22 mouse cellular contexts compared by ENCODE assay signal in genomic region chr12:80034100-80034499, GRCm38 (mm10).
DNase-seq lines count a peak whose midpoint lies in the region; ATAC-seq lines count a peak whose summit lies in the region.
"Had no signal": no experiment of that assay in that cellular context is flagged by ENCODE, and none has a peak within 500 bp of the region (broad histone marks: within the 10 kb centered on the region; RNA-seq: fewer than 3 reads in every experiment).

No protein-coding gene starts in this region.

- H3K4me3 ChIP-seq in forebrain, embryonic 10.5 days = no peak overlapping the region
- no peak overlapping the region for H3K4me3 ChIP-seq in forebrain, embryonic 14.5 days (ENCODE audit: low read depth, low read length)
- H3K4me3 ChIP-seq in hindbrain, embryonic 10.5 days = no peak overlapping the region
- no peak overlapping the region for H3K4me3 ChIP-seq in hindbrain, embryonic 16.5 days (ENCODE audit: low read length)
- H3K4me3 ChIP-seq: embryonic facial prominence, embryonic 10.5 days; forebrain, embryonic 15.5 days; heart, embryonic 15.5 days; hindbrain, embryonic 15.5 days had no signal

- H3K36me3 ChIP-seq in forebrain, embryonic 10.5 days (replicated peaks) = no peaks in the 10 kb centered on the region
- H3K36me3 ChIP-seq in forebrain, embryonic 14.5 days (ENCODE audit: control insufficient read depth, insufficient read depth, low read length) = no peaks in the 10 kb centered on the region
- no peaks in the 10 kb centered on the region for H3K36me3 ChIP-seq in hindbrain, embryonic 10.5 days
- no peaks in the 10 kb centered on the region for H3K36me3 ChIP-seq in hindbrain, embryonic 16.5 days (ENCODE audit: control insufficient read depth, insufficient read depth, low read length)
- H3K36me3 ChIP-seq: embryonic facial prominence, embryonic 10.5 days; forebrain, embryonic 15.5 days; G1E; heart, embryonic 15.5 days; hindbrain, embryonic 15.5 days had no signal

- peak overlapping the region; percentile 71 for H3K27ac ChIP-seq in forebrain, embryonic 10.5 days
- H3K27ac ChIP-seq in forebrain, embryonic 14.5 days (ENCODE audit: low read depth, low read length) = no peak overlapping the region
- peak overlapping the region; percentile 71; the same call in 1 of the 2 replicates for H3K27ac ChIP-seq in hindbrain, embryonic 10.5 days
- H3K27ac ChIP-seq in hindbrain, embryonic 16.5 days (ENCODE audit: low read depth, low read length) = no peak overlapping the region
- H3K27ac ChIP-seq: forebrain, embryonic 15.5 days; hindbrain, embryonic 15.5 days had no signal

- no peak overlapping the region for H3K4me2 ChIP-seq in forebrain, embryonic 14.5 days (ENCODE audit: low read length)
- H3K4me2 ChIP-seq in hindbrain, embryonic 16.5 days (ENCODE audit: low read length) = no peak overlapping the region
- H3K4me2 ChIP-seq: forebrain, embryonic 15.5 days; heart, embryonic 11.5 days; heart, embryonic 15.5 days; hindbrain, embryonic 15.5 days had no signal

- WGBS in forebrain, embryonic 10.5 days = 92% methylated on average over 5 of the region's 5 CpGs
- 91% methylated on average over 5 of the region's 5 CpGs for WGBS in forebrain, embryonic 14.5 days
- WGBS in hindbrain, embryonic 10.5 days = 91% methylated on average over 5 of the region's 5 CpGs
- WGBS in hindbrain, embryonic 16.5 days = 83% methylated on average over 5 of the region's 5 CpGs

- H3K27me3 ChIP-seq in forebrain, embryonic 10.5 days (ENCODE audit: poor library complexity, severe bottlenecking) = no peaks in the 10 kb centered on the region
- H3K27me3 ChIP-seq in forebrain, embryonic 14.5 days (replicated peaks; ENCODE audit: control insufficient read depth, insufficient read depth, low read length) = no peaks in the 10 kb centered on the region
- peaks cover 4% of the 10 kb centered on the region; the same call in 1 of the 2 replicates for H3K27me3 ChIP-seq in hindbrain, embryonic 10.5 days (ENCODE audit: insufficient read depth, poor library complexity, severe bottlenecking)
- no peaks in the 10 kb centered on the region for H3K27me3 ChIP-seq in hindbrain, embryonic 16.5 days (replicated peaks; ENCODE audit: control insufficient read depth, insufficient read depth, low read length)
- H3K27me3 ChIP-seq: forebrain, embryonic 15.5 days; heart, embryonic 15.5 days; hindbrain, embryonic 15.5 days had no signal

- peak; percentile 9 for DNase-seq in cerebellum, adult 11-12 months
- no peak for DNase-seq in cerebellum, adult 18-20 months
- no peak for DNase-seq in forebrain, embryonic 10.5 days (ENCODE audit: extremely low spot score, low spot score)
- no peak for DNase-seq in forebrain, embryonic 14.5 days (ENCODE audit: low spot score)
- DNase-seq in hindbrain, embryonic 10.5 days (ENCODE audit: low spot score) = no peak
- DNase-seq in right cerebral cortex, postnatal 10 days (ENCODE audit: low spot score in 2 of 2) = peak; percentile 51 to 53
- no peak for DNase-seq in right cerebral cortex, postnatal 14 days
- DNase-seq: adrenal gland, adult 8-10 months; adrenal gland, postnatal 36 days; B cell, adult 2 months; cerebellum, postnatal 25 days; gastrocnemius, postnatal 36 days; heart, adult 18-20 months had no signal

- H3K4me1 ChIP-seq in forebrain, embryonic 10.5 days = peaks cover 20% of the 10 kb centered on the region
- H3K4me1 ChIP-seq in forebrain, embryonic 14.5 days (ENCODE audit: control insufficient read depth, insufficient read depth, low read length) = no peaks in the 10 kb centered on the region
- peaks cover 25% of the 10 kb centered on the region for H3K4me1 ChIP-seq in hindbrain, embryonic 10.5 days (replicated peaks)
- no peaks in the 10 kb centered on the region for H3K4me1 ChIP-seq in hindbrain, embryonic 16.5 days (ENCODE audit: control insufficient read depth, insufficient read depth, low read depth, low read length)
- H3K4me1 ChIP-seq: forebrain, embryonic 15.5 days; hindbrain, embryonic 15.5 days had no signal

- no peak for ATAC-seq in forebrain, embryonic 14.5 days
- no peak for ATAC-seq in hindbrain, embryonic 16.5 days
- ATAC-seq: CD4-positive, CD25-positive, alpha-beta regulatory T cell, adult 4 months; forebrain, embryonic 15.5 days; inflammation-experienced regulatory T-cells, adult 6 months had no signal

- H3K9ac ChIP-seq in forebrain, embryonic 14.5 days (ENCODE audit: low read length) = no peak overlapping the region
- no peak overlapping the region for H3K9ac ChIP-seq in hindbrain, embryonic 16.5 days (ENCODE audit: low read depth, low read length)
- H3K9ac ChIP-seq: forebrain, embryonic 15.5 days; heart, embryonic 15.5 days; hindbrain, embryonic 15.5 days had no signal

- H3K9me3 ChIP-seq in forebrain, embryonic 10.5 days = no peaks in the 10 kb centered on the region
- H3K9me3 ChIP-seq in forebrain, embryonic 14.5 days (replicated peaks; ENCODE audit: control insufficient read depth, low read length) = no peaks in the 10 kb centered on the region
- no peaks in the 10 kb centered on the region for H3K9me3 ChIP-seq in hindbrain, embryonic 10.5 days
- no peaks in the 10 kb centered on the region for H3K9me3 ChIP-seq in hindbrain, embryonic 16.5 days (ENCODE audit: control insufficient read depth, low read length)
- H3K9me3 ChIP-seq: embryonic facial prominence, embryonic 10.5 days; forebrain, embryonic 15.5 days; G1E; heart, embryonic 15.5 days; hindbrain, embryonic 15.5 days had no signal

Comparison
In these comparisons a context has a peak if more than half of its experiments do, and no peak if none do; other contexts are left out.
1. DNase-seq: peak in cerebellum, adult 11-12 months (single experiment) and right cerebral cortex, postnatal 10 days (2 of 2); none in cerebellum, adult 18-20 months (0 of 2), forebrain, embryonic 10.5 days (single experiment), forebrain, embryonic 14.5 days (single experiment), hindbrain, embryonic 10.5 days (single experiment) and right cerebral cortex, postnatal 14 days (single experiment).
2. H3K27ac ChIP-seq: peak in forebrain, embryonic 10.5 days (single experiment) and hindbrain, embryonic 10.5 days (single experiment); none in forebrain, embryonic 14.5 days (single experiment) and hindbrain, embryonic 16.5 days (single experiment).